Mouse (Mus musculus) limb, embryonic 10.5 days (tissue): Measurements from ENCODE around the gene Gm11569. TPM values are rescaled to one million over a fixed set of nuclear protein-coding genes. Genes with fewer than 3 reads are reported as not detected.

ENCODE experiments used
- polyA plus RNA-seq: library from polyadenylated mRNA; unstranded; fragments of >200 nt; fragmentation: Nextera tagmentation; extraction: Ambion mirVana; gene quantifications from 2 replicates; pipeline ENCODE4 v1.2.1, GENCODE M21; 2016

Gene Gm11569
- polyA plus RNA-seq, 1 experiment from 2014 or later = not detected

Other genes with a start within 250 kb of the Gm11569 start
- not detected in 2 replicates for gene Krtap3-3, start 248.1 kb downstream of the Gm11569 start, polyA plus RNA-seq
- not detected in 2 replicates for gene Krtap3-2, start 242.1 kb downstream of the Gm11569 start, polyA plus RNA-seq
- gene Gm11939, start 239.5 kb downstream of the Gm11569 start, polyA plus RNA-seq = not detected in 2 replicates
- gene Krtap3-1, start 232.3 kb downstream of the Gm11569 start, polyA plus RNA-seq = not detected in 2 replicates
- gene Krtap1-5, start 217.9 kb downstream of the Gm11569 start, polyA plus RNA-seq = not detected in 2 replicates
- gene Krtap1-4, start 215.3 kb downstream of the Gm11569 start, polyA plus RNA-seq = not detected in 2 replicates
- gene Krtap1-3, start 207.6 kb downstream of the Gm11569 start, polyA plus RNA-seq = not detected in 2 replicates
- gene Krtap9-3, start 200.8 kb downstream of the Gm11569 start, polyA plus RNA-seq = not detected in 2 replicates
- not detected in 2 replicates for gene Gm11938, start 195.6 kb downstream of the Gm11569 start, polyA plus RNA-seq
- not detected in 2 replicates for gene Gm11937, start 188.7 kb downstream of the Gm11569 start, polyA plus RNA-seq
- gene Krtap2-4, start 184.1 kb downstream of the Gm11569 start, polyA plus RNA-seq = not detected in 2 replicates
- not detected in 2 replicates for gene Gm11562, start 178.5 kb downstream of the Gm11569 start, polyA plus RNA-seq
- not detected in 2 replicates for gene Krtap4-1, start 170.7 kb downstream of the Gm11569 start, polyA plus RNA-seq
- not detected in 2 replicates for gene Krtap4-2, start 163.8 kb downstream of the Gm11569 start, polyA plus RNA-seq
- not detected in 2 replicates for gene Krtap4-7, start 154.8 kb downstream of the Gm11569 start, polyA plus RNA-seq
- gene Gm11555, start 148.7 kb downstream of the Gm11569 start, polyA plus RNA-seq = not detected in 2 replicates
- not detected in 2 replicates for gene Gm11563, start 140.0 kb downstream of the Gm11569 start, polyA plus RNA-seq
- not detected in 2 replicates for gene Krtap4-6, start 133.0 kb downstream of the Gm11569 start, polyA plus RNA-seq
- not detected in 2 replicates for gene Gm14190, start 108.2 kb downstream of the Gm11569 start, polyA plus RNA-seq
- gene Gm14180, start 64.6 kb downstream of the Gm11569 start, polyA plus RNA-seq = not detected in 2 replicates
- not detected in 2 replicates for gene Gm11595, start 26.0 kb downstream of the Gm11569 start, polyA plus RNA-seq
- gene Krtap4-8, start 18.2 kb downstream of the Gm11569 start, polyA plus RNA-seq = not detected in 2 replicates
- gene Krtap4-9, start 13.7 kb downstream of the Gm11569 start, polyA plus RNA-seq = not detected in 2 replicates
- gene Gm11596, start 5.5 kb downstream of the Gm11569 start, polyA plus RNA-seq = not detected in 2 replicates
- gene Gm11554, start 5.5 kb upstream of the Gm11569 start, polyA plus RNA-seq = not detected in 2 replicates
- not detected in 2 replicates for gene Krtap4-13, start 11.0 kb upstream of the Gm11569 start, polyA plus RNA-seq
- gene Gm11564, start 16.7 kb upstream of the Gm11569 start, polyA plus RNA-seq = not detected in 2 replicates
- not detected in 2 replicates for gene 2300003K06Rik, start 39.1 kb upstream of the Gm11569 start, polyA plus RNA-seq
- not detected in 2 replicates for gene Krtap4-16, start 52.7 kb upstream of the Gm11569 start, polyA plus RNA-seq
- not detected in 2 replicates for gene Gm11568, start 59.0 kb upstream of the Gm11569 start, polyA plus RNA-seq
- gene Gm11559, start 65.5 kb upstream of the Gm11569 start, polyA plus RNA-seq = not detected in 2 replicates
- not detected in 2 replicates for gene Krtap9-1, start 74.5 kb upstream of the Gm11569 start, polyA plus RNA-seq
- not detected in 2 replicates for gene Gm11567, start 80.3 kb upstream of the Gm11569 start, polyA plus RNA-seq
- gene Krtap31-1, start 109.0 kb upstream of the Gm11569 start, polyA plus RNA-seq = not detected in 2 replicates
- not detected in 2 replicates for gene Gm11565, start 115.8 kb upstream of the Gm11569 start, polyA plus RNA-seq
- not detected in 2 replicates for gene Krtap31-2, start 137.4 kb upstream of the Gm11569 start, polyA plus RNA-seq
- not detected in 2 replicates for gene Krtap9-5, start 149.5 kb upstream of the Gm11569 start, polyA plus RNA-seq
- gene Krtap29-1, start 180.1 kb upstream of the Gm11569 start, polyA plus RNA-seq = not detected in 2 replicates
- gene Krtap16-1, start 187.7 kb upstream of the Gm11569 start, polyA plus RNA-seq = not detected in 2 replicates
- 0.68 and 0.90 TPM in 2 replicates for gene Krtap17-1, start 195.1 kb upstream of the Gm11569 start, polyA plus RNA-seq
- not detected in 2 replicates for gene Krt33a, start 217.3 kb upstream of the Gm11569 start, polyA plus RNA-seq
- not detected in 2 replicates for gene Krt33b, start 230.9 kb upstream of the Gm11569 start, polyA plus RNA-seq
- not detected in 2 replicates for gene Krt34, start 242.6 kb upstream of the Gm11569 start, polyA plus RNA-seq